Mouse (Mus musculus): ENCODE data around the gene Scn2a. TPM values are rescaled to one million over a fixed set of nuclear protein-coding genes. Genes with fewer than 3 reads are reported as not detected.

Gene Scn2a
- 0.23 and 0.46 TPM in 2 replicates for polyA plus RNA-seq (2012; rRNA removed)

- WGBS = 48% methylated on average over 9 of the region's 9 CpGs
- Histone ChIP-seq H3K4me1 (ENCODE audit: control insufficient read depth, insufficient read depth, low read length) (no peaks in the 10 kb centered on the region), H3K4me3 (replicated peaks; ENCODE audit: extremely low read depth, low read depth, low read length) (no peak within 1 kb of the TSS)
- no peak for DNase-seq
- TF ChIP-seq CTCF (IDR thresholded peaks at IDR 0.05; ENCODE audit: insufficient read depth, low read length) (no peak), POLR2A (IDR thresholded peaks at IDR 0.05; ENCODE audit: borderline replicate concordance, extremely low read depth, low read depth, low read length) (no peak)
Observed at GRCm38 (mm10) chr2:65620556-65621166, at the start of gene Scn2a. Gene Scn2a (plus strand): TSS chr2:65620771.

DNA sequence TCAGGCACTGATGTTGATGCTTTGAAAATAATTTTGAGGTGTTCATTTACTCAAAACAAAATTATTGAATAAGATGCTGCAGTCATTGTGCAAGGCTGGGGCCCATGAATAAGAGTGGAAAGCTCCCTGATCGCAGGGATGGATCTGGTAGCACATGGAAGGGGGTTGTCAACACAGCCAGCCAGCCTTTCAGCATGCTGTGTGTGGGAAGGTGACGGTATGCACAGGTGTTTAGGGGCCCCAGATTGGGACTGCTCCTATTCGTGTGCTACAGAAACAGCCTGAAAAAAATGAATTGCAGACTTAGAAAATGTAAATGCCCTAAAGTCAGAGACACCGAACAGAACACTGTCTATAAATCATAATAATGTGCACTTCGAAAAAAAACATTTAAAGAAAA, 32.9 kb upstream of the Scn2a start:
- DNase-seq = no peak
- Histone ChIP-seq H3K4me1 (ENCODE audit: control insufficient read depth, insufficient read depth, low read length) (no peaks in the 10 kb centered on the region), H3K4me3 (replicated peaks; ENCODE audit: extremely low read depth, low read depth, low read length) (no peak overlapping the region)
- no peak for TF ChIP-seq CTCF (IDR thresholded peaks at IDR 0.05; ENCODE audit: insufficient read depth, low read length)
- TF ChIP-seq POLR2A (IDR thresholded peaks at IDR 0.05; ENCODE audit: borderline replicate concordance, extremely low read depth, low read depth, low read length) = no peak
- 74% methylated on average over 5 of the region's 5 CpGs for WGBS

GRCm38 (mm10) chr2:65607813-65608212, 12.8 kb upstream of the Scn2a start:
- TF ChIP-seq CTCF (IDR thresholded peaks at IDR 0.05; ENCODE audit: insufficient read depth, low read length) (no peak), POLR2A (IDR thresholded peaks at IDR 0.05; ENCODE audit: borderline replicate concordance, extremely low read depth, low read depth, low read length) (no peak)
- no peak overlapping the region for H3K4me3 ChIP-seq (replicated peaks; ENCODE audit: extremely low read depth, low read depth, low read length)
- H3K4me1 ChIP-seq (ENCODE audit: control insufficient read depth, insufficient read depth, low read length) = no peaks in the 10 kb centered on the region
- DNase-seq = no peak

DNA sequence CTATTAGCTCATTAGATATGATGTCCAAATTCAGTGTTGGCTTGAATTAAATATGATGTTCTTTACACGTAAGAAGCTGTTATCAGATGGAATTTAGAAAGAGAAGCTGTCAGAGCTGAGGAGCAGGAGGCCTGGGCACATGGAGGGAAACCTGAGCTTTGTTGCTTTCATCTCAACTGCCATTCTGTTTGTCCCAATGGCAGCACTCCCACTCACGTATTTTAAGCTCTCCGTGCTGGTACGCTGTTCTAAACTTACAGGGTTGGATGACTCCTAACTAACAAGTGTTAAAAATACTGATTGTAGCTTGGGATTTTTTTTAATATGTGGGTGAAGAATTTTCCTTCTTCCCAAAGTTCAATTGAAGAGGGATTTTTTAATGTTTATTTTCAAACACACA, 8.7 kb upstream of the Scn2a start:
- Histone ChIP-seq H3K4me3 (replicated peaks; ENCODE audit: extremely low read depth, low read depth, low read length) (no peak overlapping the region), H3K4me1 (ENCODE audit: control insufficient read depth, insufficient read depth, low read length) (no peaks in the 10 kb centered on the region)
- TF ChIP-seq POLR2A (IDR thresholded peaks at IDR 0.05; ENCODE audit: borderline replicate concordance, extremely low read depth, low read depth, low read length) (no peak), CTCF (IDR thresholded peaks at IDR 0.05; ENCODE audit: insufficient read depth, low read length) (no peak)
- no peak for DNase-seq
- WGBS = 75% methylated on average over 4 of the region's 4 CpGs

GRCm38 (mm10) chr2:65619781-65620180, 790 bp upstream of the Scn2a start:
- TF ChIP-seq POLR2A (IDR thresholded peaks at IDR 0.05; ENCODE audit: borderline replicate concordance, extremely low read depth, low read depth, low read length) (no peak), CTCF (IDR thresholded peaks at IDR 0.05; ENCODE audit: insufficient read depth, low read length) (no peak)
- 16% methylated on average over 5 of the region's 5 CpGs for WGBS
- Histone ChIP-seq H3K4me3 (replicated peaks; ENCODE audit: extremely low read depth, low read depth, low read length) (no peak overlapping the region), H3K4me1 (ENCODE audit: control insufficient read depth, insufficient read depth, low read length) (no peaks in the 10 kb centered on the region)
- peak; percentile 7 for DNase-seq

DNA sequence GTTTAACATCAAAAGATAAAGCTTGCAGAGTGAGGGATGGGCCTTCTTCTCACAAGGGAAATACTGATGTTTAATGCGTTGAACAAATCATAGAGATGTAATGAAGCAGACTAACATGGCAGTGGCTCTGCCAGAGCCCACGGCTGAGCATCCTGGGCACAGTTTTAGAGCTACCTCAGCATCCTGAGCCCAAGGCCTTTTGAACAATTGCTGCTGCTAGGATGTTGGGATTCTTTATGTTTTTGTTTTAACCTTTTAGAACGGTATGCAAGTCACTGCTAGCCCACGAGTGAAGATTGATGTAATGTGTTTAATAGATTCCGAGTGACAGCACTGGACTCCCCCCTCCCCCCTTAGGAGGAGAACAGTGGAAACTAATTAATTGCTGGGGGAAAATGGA, 683 bp downstream of the Scn2a start:
- Histone ChIP-seq H3K4me3 (replicated peaks; ENCODE audit: extremely low read depth, low read depth, low read length) (no peak overlapping the region), H3K4me1 (ENCODE audit: control insufficient read depth, insufficient read depth, low read length) (no peaks in the 10 kb centered on the region)
- 45% methylated on average over 5 of the region's 5 CpGs for WGBS
- TF ChIP-seq POLR2A (IDR thresholded peaks at IDR 0.05; ENCODE audit: borderline replicate concordance, extremely low read depth, low read depth, low read length) = no peak
- TF ChIP-seq CTCF (IDR thresholded peaks at IDR 0.05; ENCODE audit: insufficient read depth, low read length) = no peak
- DNase-seq = no peak

GRCm38 (mm10) chr2:65621838-65622237, 1.3 kb downstream of the Scn2a start:
- DNase-seq = no peak
- no peak for TF ChIP-seq POLR2A (IDR thresholded peaks at IDR 0.05; ENCODE audit: borderline replicate concordance, extremely low read depth, low read depth, low read length)
- TF ChIP-seq CTCF (IDR thresholded peaks at IDR 0.05; ENCODE audit: insufficient read depth, low read length) = no peak
- WGBS = 76% methylated on average over 5 of the region's 5 CpGs
- Histone ChIP-seq H3K4me1 (ENCODE audit: control insufficient read depth, insufficient read depth, low read length) (no peaks in the 10 kb centered on the region), H3K4me3 (replicated peaks; ENCODE audit: extremely low read depth, low read depth, low read length) (no peak overlapping the region)

GRCm38 (mm10) chr2:65652636-65653035, 32.1 kb downstream of the Scn2a start:
- Histone ChIP-seq H3K4me1 (ENCODE audit: control insufficient read depth, insufficient read depth, low read length) (no peaks in the 10 kb centered on the region), H3K4me3 (replicated peaks; ENCODE audit: extremely low read depth, low read depth, low read length) (no peak overlapping the region)
- no peak for DNase-seq
- WGBS = 66% methylated on average over 7 of the region's 7 CpGs
- TF ChIP-seq POLR2A (IDR thresholded peaks at IDR 0.05; ENCODE audit: borderline replicate concordance, extremely low read depth, low read depth, low read length) (no peak), CTCF (IDR thresholded peaks at IDR 0.05; ENCODE audit: insufficient read depth, low read length) (no peak)

DNA sequence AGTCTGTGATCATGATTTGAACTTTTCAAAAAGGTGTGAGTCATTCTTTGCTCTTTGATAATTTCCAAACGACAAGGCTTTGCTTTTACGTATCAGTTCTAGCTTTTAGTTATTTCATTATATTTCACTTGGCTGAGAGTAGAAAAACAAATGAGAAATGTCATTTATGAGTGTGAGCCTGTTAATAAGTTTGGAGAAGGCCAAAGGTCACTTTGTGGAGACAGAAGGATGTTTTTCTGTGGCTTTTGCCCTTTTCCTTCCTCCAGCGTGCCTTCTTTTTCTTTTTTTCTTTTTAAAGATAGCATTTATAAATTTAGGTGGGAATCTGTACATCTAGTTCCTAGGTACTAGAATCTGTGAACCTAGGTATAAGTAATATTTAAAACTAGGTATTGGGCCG, 36.5 kb downstream of the Scn2a start:
- no peaks in the 10 kb centered on the region for H3K4me1 ChIP-seq (ENCODE audit: control insufficient read depth, insufficient read depth, low read length)
- 55% methylated on average over 4 of the region's 4 CpGs for WGBS
- H3K4me3 ChIP-seq (replicated peaks; ENCODE audit: extremely low read depth, low read depth, low read length) = no peak overlapping the region
- no peak for TF ChIP-seq CTCF (IDR thresholded peaks at IDR 0.05; ENCODE audit: insufficient read depth, low read length)
- TF ChIP-seq POLR2A (IDR thresholded peaks at IDR 0.05; ENCODE audit: borderline replicate concordance, extremely low read depth, low read depth, low read length) = no peak
- DNase-seq = no peak

DNA sequence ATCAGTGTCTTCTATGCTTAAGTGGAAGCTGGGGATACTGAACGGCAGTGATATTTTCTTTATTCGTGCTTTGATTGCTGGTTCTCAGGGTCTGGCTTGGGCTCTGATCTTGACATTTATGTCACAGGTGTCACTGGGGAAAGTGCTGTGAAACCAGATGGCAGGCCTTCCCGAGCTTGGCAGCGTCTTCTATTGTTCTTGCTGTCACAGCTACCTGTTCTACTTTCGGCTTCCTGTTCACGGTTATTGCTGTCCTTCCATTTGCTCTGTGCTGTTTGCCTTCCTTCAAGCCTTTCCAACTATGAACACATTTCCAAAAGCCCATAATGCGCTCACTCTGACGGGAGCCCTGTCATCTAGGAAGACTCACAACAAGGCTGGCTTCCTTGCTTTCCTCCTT, 37.9 kb downstream of the Scn2a start:
- no peak for TF ChIP-seq CTCF (IDR thresholded peaks at IDR 0.05; ENCODE audit: insufficient read depth, low read length)
- TF ChIP-seq POLR2A (IDR thresholded peaks at IDR 0.05; ENCODE audit: borderline replicate concordance, extremely low read depth, low read depth, low read length) = no peak
- Histone ChIP-seq H3K4me1 (ENCODE audit: control insufficient read depth, insufficient read depth, low read length) (no peaks in the 10 kb centered on the region), H3K4me3 (replicated peaks; ENCODE audit: extremely low read depth, low read depth, low read length) (no peak overlapping the region)
- WGBS = 81% methylated on average over 8 of the region's 8 CpGs
- no peak for DNase-seq
